Mouse (Mus musculus) heart, postnatal 0 days (tissue): ENCODE measurements at regions not wholly inside any gene's neighbourhood (a gene's known extent, or its start where the extent isn't known, plus 50 kb on each side); places are given as distances from the start of the nearest gene placed in this dataset.

Experiments
- CTCF ChIP-seq: IDR thresholded peaks from 2 replicates; pipeline ENCODE4 v1.5.1; 2016; ENCODE audit warnings: antibody characterized with exemption, control low read depth, low read depth
- EP300 ChIP-seq: IDR thresholded peaks from 2 replicates; pipeline ENCODE4 v1.6.1; 2016; ENCODE audit warnings: antibody characterized with exemption, low read depth

DNA sequence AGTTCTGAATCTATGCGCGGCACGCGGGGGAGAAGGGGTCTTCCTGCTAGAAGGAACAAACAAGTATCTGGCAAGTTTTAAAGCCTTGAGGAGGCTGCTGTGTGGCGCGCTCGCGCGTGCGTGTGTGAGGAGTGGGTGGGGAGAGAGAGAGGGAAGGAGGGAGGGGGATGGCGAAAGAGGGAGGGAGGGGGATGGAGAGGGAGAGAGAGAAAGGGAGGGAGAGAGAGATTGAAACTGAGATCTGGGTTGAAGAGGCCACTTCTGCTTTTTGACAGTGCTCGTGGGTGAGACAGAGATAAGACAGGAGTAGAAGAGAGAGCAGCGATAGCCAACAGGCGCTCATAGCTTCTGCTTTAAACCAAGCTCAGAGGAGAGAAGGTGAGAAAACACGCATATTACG is 166.0 kb upstream of the Rxfp2 start:
- TF ChIP-seq CTCF, result no peak
- no peak for TF ChIP-seq EP300
